Mouse (Mus musculus) midbrain, embryonic 12.5 days (tissue): ENCODE measurements around the gene Cfap161. TPM values are rescaled to one million over a fixed set of nuclear protein-coding genes. Genes with fewer than 3 reads are reported as not detected.

ENCODE experiments used
- ATAC-seq: fragments of 200-750 bp; cut with Nextera tagmentation; 2 replicates; pipeline ENCODE4 v1.8.0; 2017; ENCODE audit warnings: low read depth, moderate TSS enrichment, moderate library complexity; ENCODE audit not compliant: low FRiP score
- H3K27ac ChIP-seq: fragments of 300-500 bp; sonication (generic); replicated peaks from 2 replicates; pipeline ENCODE4 v1.5.1; 2016; ENCODE audit warnings: mild to moderate bottlenecking
- H3K27me3 ChIP-seq: fragments of 300-500 bp; sonication (generic); 2 replicates; pipeline ENCODE4 v1.6.1; 2016; ENCODE audit warnings: mild to moderate bottlenecking
- H3K36me3 ChIP-seq: fragments of 300-500 bp; sonication (generic); 2 replicates; pipeline ENCODE4 v1.6.1; 2016
- H3K4me1 ChIP-seq: fragments of 300-500 bp; sonication (generic); 2 replicates; pipeline ENCODE4 v1.6.1; 2016
- H3K4me2 ChIP-seq: fragments of 300-500 bp; sonication (generic); replicated peaks from 2 replicates; pipeline ENCODE4 v1.6.1; 2016; ENCODE audit warnings: mild to moderate bottlenecking, moderate library complexity
- H3K4me3 ChIP-seq: fragments of 300-500 bp; sonication (generic); 2 replicates; pipeline ENCODE4 v1.5.1; 2016; ENCODE audit warnings: mild to moderate bottlenecking
- H3K9ac ChIP-seq: fragments of 300-500 bp; sonication (generic); replicated peaks from 2 replicates; pipeline ENCODE4 v1.6.1; 2016; ENCODE audit warnings: mild to moderate bottlenecking, moderate library complexity
- H3K9me3 ChIP-seq: fragments of 300-500 bp; sonication (generic); 2 replicates; pipeline ENCODE4 v1.6.1; 2016; ENCODE audit warnings: mild to moderate bottlenecking
- WGBS: fragments of 180-500 bp; shearing (Covaris S2); methylation state at CpG from one replicate; pipeline ENCODE4 v1.1.7; 2016; 5-methylcytosine and 5-hydroxymethylcytosine counted together
- polyA plus RNA-seq: library from polyadenylated mRNA; unstranded; fragments of >200 nt; fragmentation: Nextera tagmentation; extraction: Ambion mirVana; gene quantifications from 2 replicates; pipeline ENCODE4 v1.2.1, GENCODE M21; 2016

The Cfap161 gene
- polyA plus RNA-seq, 1 experiment from 2014 or later: not detected

GRCm38 (mm10) chr7:83800561-83801482 is 6.1 kb upstream of the Cfap161 start:
- H3K4me1 ChIP-seq: no peaks in the 10 kb centered on the region
- no peak overlapping the region for H3K4me2 ChIP-seq
- H3K9ac ChIP-seq: no peak overlapping the region
- no peak overlapping the region for H3K4me3 ChIP-seq
- WGBS: 84% methylated on average over 8 of the region's 8 CpGs
- H3K27me3 ChIP-seq: no peaks in the 10 kb centered on the region
- no peak overlapping the region for H3K27ac ChIP-seq
- H3K36me3 ChIP-seq: no peaks in the 10 kb centered on the region
- no peaks in the 10 kb centered on the region for H3K9me3 ChIP-seq
- no peak for ATAC-seq

GRCm38 (mm10) chr7:83800071-83800470 is 5.4 kb upstream of the Cfap161 start:
- Histone ChIP-seq H3K27me3 (no peaks in the 10 kb centered on the region), H3K36me3 (no peaks in the 10 kb centered on the region), H3K9me3 (no peaks in the 10 kb centered on the region), H3K27ac (no peak overlapping the region), H3K4me3 (no peak overlapping the region), H3K4me2 (no peak overlapping the region), H3K4me1 (peaks cover under 1% of the 10 kb centered on the region; the same call in 1 of the 2 replicates), H3K9ac (no peak overlapping the region)
- WGBS: 84% methylated on average over 2 of the region's 2 CpGs
- no peak for ATAC-seq

- H3K4me3 ChIP-seq: no peak overlapping the region
- no peak overlapping the region for H3K9ac ChIP-seq
- no peak overlapping the region for H3K4me2 ChIP-seq
- no peaks in the 10 kb centered on the region for H3K27me3 ChIP-seq
- H3K4me1 ChIP-seq: peaks cover 9% of the 10 kb centered on the region
- no peak for ATAC-seq
- no peaks in the 10 kb centered on the region for H3K36me3 ChIP-seq
- no peaks in the 10 kb centered on the region for H3K9me3 ChIP-seq
- no peak overlapping the region for H3K27ac ChIP-seq
Measured at GRCm38 (mm10) chr7:83798004-83798403, 3.3 kb upstream of the Cfap161 start.

GRCm38 (mm10) chr7:83796177-83796576 is 1.5 kb upstream of the Cfap161 start:
- Histone ChIP-seq H3K4me2 (no peak overlapping the region), H3K36me3 (no peaks in the 10 kb centered on the region), H3K4me1 (peaks cover 9% of the 10 kb centered on the region), H3K9me3 (no peaks in the 10 kb centered on the region), H3K9ac (no peak overlapping the region), H3K27me3 (no peaks in the 10 kb centered on the region), H3K4me3 (no peak overlapping the region), H3K27ac (no peak overlapping the region)
- ATAC-seq: no peak
- WGBS: 58% methylated on average over 5 of the region's 5 CpGs

GRCm38 (mm10) chr7:83794006-83794683 is 535 bp downstream of the Cfap161 start:
- H3K9ac ChIP-seq: no peak overlapping the region
- H3K4me2 ChIP-seq: peak overlapping the region; percentile 45
- H3K4me3 ChIP-seq: 0 out of 2 replicates have a peak overlapping the region, but pooled peaks have one; percentile 13
- WGBS: 48% methylated on average over 11 of the region's 11 CpGs
- ATAC-seq: peak; percentile 31; the same call in 1 of the 2 replicates
- no peak overlapping the region for H3K27ac ChIP-seq
- no peaks in the 10 kb centered on the region for H3K36me3 ChIP-seq
- H3K27me3 ChIP-seq: no peaks in the 10 kb centered on the region
- peaks cover 9% of the 10 kb centered on the region for H3K4me1 ChIP-seq
- no peaks in the 10 kb centered on the region for H3K9me3 ChIP-seq

- no peak for ATAC-seq
- H3K4me1 ChIP-seq: no peaks in the 10 kb centered on the region
- no peaks in the 10 kb centered on the region for H3K36me3 ChIP-seq
- no peak overlapping the region for H3K27ac ChIP-seq
- no peak overlapping the region for H3K4me3 ChIP-seq
- H3K27me3 ChIP-seq: no peaks in the 10 kb centered on the region
- no peak overlapping the region for H3K9ac ChIP-seq
- H3K9me3 ChIP-seq: no peaks in the 10 kb centered on the region
- WGBS: 92% methylated on average over 4 of the region's 4 CpGs
- H3K4me2 ChIP-seq: no peak overlapping the region
Measured at GRCm38 (mm10) chr7:83780881-83781280, 13.8 kb downstream of the Cfap161 start.

DNA sequence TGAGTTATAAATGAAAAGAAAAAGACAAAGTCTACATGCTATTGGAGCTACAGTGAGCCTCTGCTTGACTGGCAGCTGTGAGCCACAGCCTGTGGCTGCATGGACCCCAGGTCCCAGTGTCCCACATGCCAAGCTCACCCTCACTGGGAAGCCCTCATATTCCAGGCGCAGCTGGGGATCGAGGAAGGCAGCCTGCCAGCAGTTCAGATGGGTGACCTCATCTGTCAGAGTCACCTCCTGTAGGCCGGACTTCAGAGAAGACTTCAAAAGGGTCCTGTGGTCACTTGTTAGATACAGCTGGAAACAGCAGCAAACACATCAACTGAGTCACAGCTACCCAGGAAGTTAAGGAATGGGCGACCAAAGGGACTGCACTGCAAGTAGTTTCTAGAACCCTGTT is 14.7 kb downstream of the Cfap161 start:
- no peak overlapping the region for H3K27ac ChIP-seq
- 80% methylated on average over 4 of the region's 4 CpGs for WGBS
- no peak overlapping the region for H3K9ac ChIP-seq
- H3K9me3 ChIP-seq: no peaks in the 10 kb centered on the region
- H3K4me2 ChIP-seq: no peak overlapping the region
- H3K27me3 ChIP-seq: no peaks in the 10 kb centered on the region
- H3K4me3 ChIP-seq: no peak overlapping the region
- no peak for ATAC-seq
- no peaks in the 10 kb centered on the region for H3K36me3 ChIP-seq
- H3K4me1 ChIP-seq: no peaks in the 10 kb centered on the region

DNA sequence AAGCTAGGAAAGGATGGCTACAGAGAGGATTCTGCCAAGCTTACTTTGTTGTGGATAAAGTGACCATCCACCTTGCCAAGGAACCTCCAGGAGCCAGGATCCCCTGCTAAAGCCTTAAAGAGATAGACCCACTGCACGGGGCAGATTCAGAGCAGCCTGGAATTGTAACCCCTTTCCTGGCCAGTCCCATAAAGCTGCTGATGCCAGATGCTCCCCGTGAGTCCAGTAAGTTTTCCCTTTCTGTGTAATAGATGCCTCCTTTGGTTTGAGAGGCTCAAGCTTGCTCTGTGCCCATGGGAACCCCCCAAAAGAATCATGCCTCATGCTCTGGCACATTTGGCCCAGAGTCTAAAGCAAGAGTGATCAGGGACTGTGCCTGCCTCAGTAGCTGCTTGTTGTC is 15.7 kb downstream of the Cfap161 start:
- Histone ChIP-seq H3K4me3 (no peak overlapping the region), H3K9ac (no peak overlapping the region), H3K4me1 (no peaks in the 10 kb centered on the region), H3K27ac (no peak overlapping the region), H3K9me3 (no peaks in the 10 kb centered on the region), H3K27me3 (no peaks in the 10 kb centered on the region), H3K36me3 (no peaks in the 10 kb centered on the region), H3K4me2 (no peak overlapping the region)
- 74% methylated on average over 2 of the region's 2 CpGs for WGBS
- no peak for ATAC-seq

GRCm38 (mm10) chr7:83778516-83778915 is 16.2 kb downstream of the Cfap161 start:
- Histone ChIP-seq H3K36me3 (no peaks in the 10 kb centered on the region), H3K9me3 (no peaks in the 10 kb centered on the region), H3K4me1 (no peaks in the 10 kb centered on the region), H3K4me3 (no peak overlapping the region), H3K4me2 (no peak overlapping the region), H3K9ac (no peak overlapping the region), H3K27me3 (no peaks in the 10 kb centered on the region), H3K27ac (no peak overlapping the region)
- 76% methylated on average over 2 of the region's 2 CpGs for WGBS
- no peak for ATAC-seq

DNA sequence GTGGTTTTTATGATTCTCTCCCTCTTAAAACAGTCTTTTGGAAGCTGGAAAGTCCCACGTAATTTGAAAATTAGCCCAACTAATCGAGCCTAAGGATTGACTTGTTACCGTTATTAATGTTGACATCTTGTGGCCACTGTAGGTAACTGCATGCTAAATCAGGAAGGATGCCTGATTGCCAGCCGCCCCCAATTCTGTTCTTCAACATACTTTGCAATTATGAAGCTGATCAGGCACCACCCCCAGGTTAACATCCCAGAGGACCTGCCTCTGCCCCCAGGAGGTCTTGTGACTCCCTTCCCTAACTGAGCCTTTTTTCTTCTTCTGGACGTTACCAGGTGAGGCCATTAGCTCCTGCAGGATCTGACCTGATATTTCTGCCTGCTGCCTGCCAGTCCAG is 20.0 kb downstream of the Cfap161 start:
- H3K4me1 ChIP-seq: no peaks in the 10 kb centered on the region
- H3K27ac ChIP-seq: no peak overlapping the region
- H3K9me3 ChIP-seq: no peaks in the 10 kb centered on the region
- no peaks in the 10 kb centered on the region for H3K36me3 ChIP-seq
- WGBS: 36% methylated on average over 5 of the region's 5 CpGs
- H3K27me3 ChIP-seq: no peaks in the 10 kb centered on the region
- H3K9ac ChIP-seq: no peak overlapping the region
- ATAC-seq: no peak
- no peak overlapping the region for H3K4me3 ChIP-seq
- H3K4me2 ChIP-seq: no peak overlapping the region

- Histone ChIP-seq H3K4me2 (no peak overlapping the region), H3K9ac (no peak overlapping the region), H3K4me3 (no peak overlapping the region), H3K9me3 (no peaks in the 10 kb centered on the region), H3K27ac (no peak overlapping the region), H3K27me3 (no peaks in the 10 kb centered on the region), H3K4me1 (no peaks in the 10 kb centered on the region), H3K36me3 (no peaks in the 10 kb centered on the region)
- WGBS: 76% methylated on average over 3 of the region's 3 CpGs
- no peak for ATAC-seq
Measured at GRCm38 (mm10) chr7:83763674-83764073, 31.0 kb downstream of the Cfap161 start.

DNA sequence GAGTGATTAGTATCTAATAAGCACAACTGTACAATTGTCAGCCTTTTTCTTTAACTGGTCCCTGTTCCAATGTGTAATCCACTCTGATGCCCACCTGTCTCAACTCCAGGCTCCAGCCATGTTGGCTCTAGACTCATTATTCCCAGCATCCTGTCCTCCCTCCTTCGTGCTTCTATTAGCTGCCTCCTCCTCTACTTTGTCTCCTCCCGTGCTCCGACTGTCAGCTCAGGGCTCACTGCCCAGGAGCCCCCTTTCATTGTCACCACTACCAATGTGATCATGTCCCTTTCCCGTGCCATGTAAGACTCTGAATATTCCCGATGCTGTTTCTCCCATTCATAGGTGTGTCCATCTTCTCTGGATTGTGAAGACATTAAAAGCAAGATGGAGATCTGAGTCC is 32.3 kb downstream of the Cfap161 start:
- Histone ChIP-seq H3K4me1 (no peaks in the 10 kb centered on the region), H3K9ac (no peak overlapping the region), H3K27me3 (no peaks in the 10 kb centered on the region), H3K36me3 (no peaks in the 10 kb centered on the region), H3K9me3 (no peaks in the 10 kb centered on the region), H3K4me3 (no peak overlapping the region), H3K27ac (no peak overlapping the region), H3K4me2 (no peak overlapping the region)
- 83% methylated on average over 5 of the region's 5 CpGs for WGBS
- no peak for ATAC-seq
